ENCODE assay signal across 8 mouse cellular contexts in the genomic region with DNA sequence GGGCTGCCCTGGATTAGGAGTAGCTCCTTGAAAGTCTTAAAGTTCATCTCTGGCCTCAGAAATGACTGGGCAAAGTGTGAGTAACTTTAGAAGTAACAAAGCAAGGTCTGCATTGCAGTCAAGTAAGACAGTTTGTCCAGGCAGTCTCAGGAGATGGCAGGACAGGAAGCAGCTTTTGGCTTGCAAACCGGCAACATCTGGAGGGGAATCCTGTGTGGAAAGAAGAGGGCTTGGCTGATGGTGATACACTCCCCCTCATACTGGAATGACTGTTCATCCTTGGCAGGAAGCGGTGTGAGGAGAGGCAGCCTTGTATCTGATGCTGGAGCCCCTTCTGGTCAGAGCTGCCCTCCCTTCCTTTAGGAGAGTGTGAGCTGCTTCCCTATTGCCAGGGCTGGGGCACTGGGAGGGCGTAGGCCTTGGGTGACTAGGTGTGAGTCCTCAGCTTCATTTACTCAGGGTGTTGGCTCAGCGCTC. TPM values are rescaled to one million over a fixed set of nuclear protein-coding genes. Genes with fewer than 3 reads are reported as not detected.
DNase-seq lines count a peak whose midpoint lies in the region; ATAC-seq and TF ChIP-seq lines count a peak whose summit lies in the region.

No protein-coding gene starts in this region.

- H3K9ac ChIP-seq in neural tube, embryonic 13.5 days = peak overlapping the region; percentile 27; the same call in 1 of the 2 replicates
- H3K9ac ChIP-seq in neural tube, embryonic 15.5 days (replicated peaks) = no peak overlapping the region
- peak overlapping the region; percentile 2 for H3K9ac ChIP-seq in heart, adult 2 months (ENCODE audit: low read depth, low read length)
- H3K9ac ChIP-seq in kidney, embryonic 14.5 days (ENCODE audit: low read depth, low read length) = no peak overlapping the region

- intact Hi-C loops in heart, adult 2 months (cut with DNase I) = loop anchor here (5.0 kb wide), 1 partner anchor 121 kb away; a partner anchor contains a TSS

- H3K27ac ChIP-seq in neural tube, embryonic 13.5 days (replicated peaks) = no peak overlapping the region
- no peak overlapping the region for H3K27ac ChIP-seq in neural tube, embryonic 15.5 days (replicated peaks)
- H3K27ac ChIP-seq in heart, adult 2 months = peak overlapping the region; percentile 59
- peak overlapping the region; percentile 18; the same call in 1 of the 2 replicates for H3K27ac ChIP-seq in kidney, embryonic 14.5 days (ENCODE audit: low read depth, low read length)

- TF ChIP-seq EP300 in heart, adult 2 months (IDR thresholded peaks at IDR 0.05; ENCODE audit: insufficient read depth, low read depth, low read length) = peak; percentile 85

- H3K9me3 ChIP-seq in neural tube, embryonic 13.5 days = no peaks in the 10 kb centered on the region
- no peaks in the 10 kb centered on the region for H3K9me3 ChIP-seq in neural tube, embryonic 15.5 days (replicated peaks)
- no peaks in the 10 kb centered on the region for H3K9me3 ChIP-seq in kidney, embryonic 14.5 days (ENCODE audit: control insufficient read depth, low read length)

- H3K4me3 ChIP-seq in neural tube, embryonic 13.5 days = no peak overlapping the region
- no peak overlapping the region for H3K4me3 ChIP-seq in neural tube, embryonic 15.5 days (replicated peaks)
- no peak overlapping the region for H3K4me3 ChIP-seq in heart, adult 2 months
- no peak overlapping the region for H3K4me3 ChIP-seq in kidney, embryonic 14.5 days (ENCODE audit: low read length)

- peak; percentile 34; the same call in 1 of the 2 replicates for TF ChIP-seq POLR2A in heart, adult 2 months (IDR thresholded peaks at IDR 0.05; ENCODE audit: insufficient read depth, low read depth, low read length)

- TF ChIP-seq CTCF in heart, adult 2 months (IDR thresholded peaks at IDR 0.05) = no peak

- WGBS in neural tube, embryonic 13.5 days = 87% methylated on average over 4 of the region's 4 CpGs
- WGBS in neural tube, embryonic 15.5 days = 77% methylated on average over 4 of the region's 4 CpGs
- WGBS in heart, adult 2 months = 21% methylated on average over 4 of the region's 4 CpGs
- WGBS in kidney, embryonic 14.5 days = 52% methylated on average over 4 of the region's 4 CpGs

- H3K36me3 ChIP-seq in neural tube, embryonic 13.5 days = peaks cover 6% of the 10 kb centered on the region; the same call in 1 of the 2 replicates
- no peaks in the 10 kb centered on the region for H3K36me3 ChIP-seq in neural tube, embryonic 15.5 days
- peaks cover 2% of the 10 kb centered on the region for H3K36me3 ChIP-seq in heart, adult 2 months (ENCODE audit: control insufficient read depth, insufficient read depth, low read length)
- H3K36me3 ChIP-seq in kidney, embryonic 14.5 days (ENCODE audit: control insufficient read depth, insufficient read depth, low read length) = peaks cover 1% of the 10 kb centered on the region; the same call in 1 of the 2 replicates

- H3K4me1 ChIP-seq in neural tube, embryonic 13.5 days (replicated peaks) = peaks cover 55% of the 10 kb centered on the region
- peaks cover 48% of the 10 kb centered on the region for H3K4me1 ChIP-seq in neural tube, embryonic 15.5 days
- H3K4me1 ChIP-seq in heart, adult 2 months (ENCODE audit: control insufficient read depth, insufficient read depth, low read length) = peaks cover 19% of the 10 kb centered on the region
- peaks cover 22% of the 10 kb centered on the region for H3K4me1 ChIP-seq in kidney, embryonic 14.5 days (ENCODE audit: control insufficient read depth, insufficient read depth, low read length)

- ATAC-seq in neural tube, embryonic 13.5 days (ENCODE audit: low read depth) = no peak
- ATAC-seq in neural tube, embryonic 15.5 days (ENCODE audit: low FRiP score) = no peak
- ATAC-seq in kidney, embryonic 14.5 days (ENCODE audit: low FRiP score, low TSS enrichment) = no peak
- no peak for ATAC-seq in inflammation-experienced regulatory T-cells, adult 6 months

- peaks cover 2% of the 10 kb centered on the region; the same call in 1 of the 2 replicates for H3K79me2 ChIP-seq in heart, adult 2 months (replicated peaks; ENCODE audit: control insufficient read depth, insufficient read depth, low read length)

- DNase-seq in heart, adult 2 months = peak; percentile 65 to 71
- DNase-seq in lung, postnatal 36 days = peak; percentile 46
- no peak for DNase-seq in cerebellum, adult 9-10 months
- DNase-seq in MN1 (ENCODE audit: low spot score) = no peak

- H3K27me3 ChIP-seq in neural tube, embryonic 13.5 days = 0 out of 2 replicates have a peak, but pooled peaks cover 3% of the 10 kb centered on the region
- H3K27me3 ChIP-seq in neural tube, embryonic 15.5 days (replicated peaks) = no peaks in the 10 kb centered on the region
- no peaks in the 10 kb centered on the region for H3K27me3 ChIP-seq in heart, adult 2 months (ENCODE audit: control insufficient read depth, insufficient read depth, low read length)
- no peaks in the 10 kb centered on the region for H3K27me3 ChIP-seq in kidney, embryonic 14.5 days (ENCODE audit: control insufficient read depth, insufficient read depth, low read length)

- H3K4me2 ChIP-seq in neural tube, embryonic 13.5 days = no peak overlapping the region
- no peak overlapping the region for H3K4me2 ChIP-seq in neural tube, embryonic 15.5 days
- peak overlapping the region; percentile 1; the same call in 1 of the 2 replicates for H3K4me2 ChIP-seq in kidney, embryonic 14.5 days (replicated peaks; ENCODE audit: low read depth, low read length)

RNA-seq across cellular contexts. Expression of a gene that starts 2.2 kb away (rescaled TPM):
- polyA plus RNA-seq in neural tube, embryonic 13.5 days (2015; fragmentation: Nextera tagmentation; extraction: Ambion mirVana) = 48.0 and 53.7 TPM in 2 replicates
- polyA plus RNA-seq in neural tube, embryonic 15.5 days (2015; fragmentation: Nextera tagmentation; extraction: Ambion mirVana) = 43.5 and 48.5 TPM in 2 replicates
- total RNA-seq in heart, adult 2 months (2021) = 10 to 100 TPM; 25.7 to 26.7 TPM
- polyA plus RNA-seq in heart, adult 2 months (2012; rRNA removed) = 43.9 and 54.8 TPM in 2 replicates
- polyA plus RNA-seq in kidney, embryonic 14.5 days (2014; fragmentation: Nextera tagmentation; extraction: Ambion mirVana) = 69.2 and 71.4 TPM in 2 replicates
- polyA plus RNA-seq in inflammation-experienced regulatory T-cells, adult 6 months (2017; shearing (Covaris generic)) = 10 to 100 TPM; 81.3 to 95.1 (median 84.9) TPM

RNA-seq across cellular contexts. Expression of a gene that starts 10.4 kb away (rescaled TPM):
- polyA plus RNA-seq in neural tube, embryonic 13.5 days (2015; fragmentation: Nextera tagmentation; extraction: Ambion mirVana) = 70.8 and 73.1 TPM in 2 replicates
- 75.8 and 81.7 TPM in 2 replicates for polyA plus RNA-seq in neural tube, embryonic 15.5 days (2015; fragmentation: Nextera tagmentation; extraction: Ambion mirVana)
- 100 to 1,000 TPM; 119 to 132 TPM for total RNA-seq in heart, adult 2 months (2021)
- 146 and 266 TPM in 2 replicates for polyA plus RNA-seq in heart, adult 2 months (2012; rRNA removed)
- 36.5 and 37.7 TPM in 2 replicates for polyA plus RNA-seq in kidney, embryonic 14.5 days (2014; fragmentation: Nextera tagmentation; extraction: Ambion mirVana)
- 10 to 100 TPM; 14.3 to 16.0 (median 14.7) TPM for polyA plus RNA-seq in inflammation-experienced regulatory T-cells, adult 6 months (2017; shearing (Covaris generic))

RNA-seq across cellular contexts. Expression of a gene that starts 25.6 kb away (rescaled TPM):
- 20.2 and 20.6 TPM in 2 replicates for polyA plus RNA-seq in neural tube, embryonic 13.5 days (2015; fragmentation: Nextera tagmentation; extraction: Ambion mirVana)
- polyA plus RNA-seq in neural tube, embryonic 15.5 days (2015; fragmentation: Nextera tagmentation; extraction: Ambion mirVana) = 22.3 and 23.8 TPM in 2 replicates
- 1 to 10 TPM; 8.1 to 8.3 TPM for total RNA-seq in heart, adult 2 months (2021)
- polyA plus RNA-seq in heart, adult 2 months (2012; rRNA removed) = 3.1 and 4.7 TPM in 2 replicates
- 13.3 and 19.7 TPM in 2 replicates for polyA plus RNA-seq in kidney, embryonic 14.5 days (2014; fragmentation: Nextera tagmentation; extraction: Ambion mirVana)
- polyA plus RNA-seq in inflammation-experienced regulatory T-cells, adult 6 months (2017; shearing (Covaris generic)) = 10 to 100 TPM; 19.6 to 40.2 (median 32.7) TPM

RNA-seq across cellular contexts. Expression of a gene that starts 26.3 kb away (rescaled TPM):
- 25.9 and 26.5 TPM in 2 replicates for polyA plus RNA-seq in neural tube, embryonic 13.5 days (2015; fragmentation: Nextera tagmentation; extraction: Ambion mirVana)
- polyA plus RNA-seq in neural tube, embryonic 15.5 days (2015; fragmentation: Nextera tagmentation; extraction: Ambion mirVana) = 32.1 and 36.5 TPM in 2 replicates
- 1 to 10 TPM; 5.7 to 6.7 TPM for total RNA-seq in heart, adult 2 months (2021)
- polyA plus RNA-seq in heart, adult 2 months (2012; rRNA removed) = 19.1 and 23.3 TPM in 2 replicates
- polyA plus RNA-seq in kidney, embryonic 14.5 days (2014; fragmentation: Nextera tagmentation; extraction: Ambion mirVana) = 5.4 and 13.7 TPM in 2 replicates
- polyA plus RNA-seq in inflammation-experienced regulatory T-cells, adult 6 months (2017; shearing (Covaris generic)) = 10 to 100 TPM; 31.1 to 35.4 (median 32.0) TPM

RNA-seq across cellular contexts. Expression of a gene that starts 41.9 kb away (rescaled TPM):
- polyA plus RNA-seq in neural tube, embryonic 13.5 days (2015; fragmentation: Nextera tagmentation; extraction: Ambion mirVana) = 922 and 997 TPM in 2 replicates
- 949 and 1,085 TPM in 2 replicates for polyA plus RNA-seq in neural tube, embryonic 15.5 days (2015; fragmentation: Nextera tagmentation; extraction: Ambion mirVana)
- total RNA-seq in heart, adult 2 months (2021) = 1,000 to 10,000 TPM; 2,350 to 2,717 TPM
- 1,522 and 1,780 TPM in 2 replicates for polyA plus RNA-seq in heart, adult 2 months (2012; rRNA removed)
- polyA plus RNA-seq in kidney, embryonic 14.5 days (2014; fragmentation: Nextera tagmentation; extraction: Ambion mirVana) = 675 and 707 TPM in 2 replicates
- polyA plus RNA-seq in inflammation-experienced regulatory T-cells, adult 6 months (2017; shearing (Covaris generic)) = 100 to 1,000 TPM; 223 to 469 (median 223) TPM

Comparison
In these comparisons a context has a peak if more than half of its experiments do, and no peak if none do; other contexts are left out.
1. H3K9ac ChIP-seq: peak in neural tube, embryonic 13.5 days (single experiment) and heart, adult 2 months (single experiment); none in neural tube, embryonic 15.5 days (single experiment) and kidney, embryonic 14.5 days (single experiment).
2. H3K27ac ChIP-seq: peak in heart, adult 2 months (single experiment) and kidney, embryonic 14.5 days (single experiment); none in neural tube, embryonic 13.5 days (single experiment) and neural tube, embryonic 15.5 days (single experiment).
3. DNase-seq: peak in heart, adult 2 months (2 of 2) and lung, postnatal 36 days (single experiment); none in cerebellum, adult 9-10 months (single experiment) and MN1 (single experiment).